Mouse (Mus musculus) adrenal gland, postnatal 4 days (tissue): ENCODE measurements around the gene 1700001L19Rik. TPM values are rescaled to one million over a fixed set of nuclear protein-coding genes. Genes with fewer than 3 reads are reported as not detected.

Source experiments
- DNase-seq, 2 experiments: peaks; one replicate each; pipeline ENCODE4 v3.0.0; 2021 to 2022; ENCODE audit warnings: low spot score in 2 of 2, mixed read lengths in 2 of 2
- total RNA-seq, 2 experiments: library from RNA; stranded (reverse); gene quantifications; 2 replicates each; pipeline ENCODE4 v1.2.3; 2021

The 1700001L19Rik gene
- total RNA-seq, 2 experiments from 2014 or later: 0.31 to 0.42 TPM

GRCm38 (mm10) chr13:68607652-68608405 is 10.6 kb downstream of the 1700001L19Rik start:
- DNase-seq: no peak

GRCm38 (mm10) chr13:68622792-68623191 is 25.6 kb downstream of the 1700001L19Rik start:
- no peak for DNase-seq

- DNase-seq: no peak
Observed at GRCm38 (mm10) chr13:68627041-68627440, 29.8 kb downstream of the 1700001L19Rik start.

- DNase-seq: no peak
Observed at GRCm38 (mm10) chr13:68642786-68643185, 45.6 kb downstream of the 1700001L19Rik start.

Other genes with a start within 250 kb of the 1700001L19Rik start
- gene Mtrr, start 15.3 kb upstream of the 1700001L19Rik start, total RNA-seq: 10 to 100 TPM; 26.0 to 30.0 TPM
- 10 to 100 TPM; 21.5 to 23.8 TPM for gene Fastkd3, start 15.2 kb upstream of the 1700001L19Rik start, total RNA-seq